Mouse (Mus musculus) cerebellum, adult 11-12 months (tissue): ENCODE measurements at regions not wholly inside any gene's neighbourhood (a gene's known extent, or its start where the extent isn't known, plus 50 kb on each side); places are given as distances from the start of the nearest gene placed in this dataset.
"Not testable (repeated sequence)": the region's sequence is repeated elsewhere in the genome, so short reads cannot be mapped to it uniquely, and the experiment has no call there.

ENCODE experiments used
- DNase-seq: peaks from one replicate; pipeline ENCODE4 v3.0.0; 2022

GRCm38 (mm10) chr1:12025791-12026190, 611.9 kb downstream of the A830018L16Rik start:
- DNase-seq = no peak

GRCm38 (mm10) chr1:12027442-12027841, 613.5 kb downstream of the A830018L16Rik start:
- DNase-seq = no peak

- no peak for DNase-seq
These were observed 614.2 kb downstream of the A830018L16Rik start for GRCm38 (mm10) chr1:12028074-12028473.

- DNase-seq = no peak
These were observed 638.1 kb downstream of the A830018L16Rik start for GRCm38 (mm10) chr1:12051931-12052482.

GRCm38 (mm10) chr1:12055865-12056560, 642.1 kb downstream of the A830018L16Rik start:
- no peak for DNase-seq

- no peak for DNase-seq
These were observed 651.2 kb downstream of the A830018L16Rik start for GRCm38 (mm10) chr1:12065016-12065513.

- no peak for DNase-seq
These were observed 678.9 kb downstream of the A830018L16Rik start for GRCm38 (mm10) chr1:12092564-12093504.

- no peak for DNase-seq
These were observed 701.3 kb downstream of the A830018L16Rik start for GRCm38 (mm10) chr1:12115041-12115828.

- DNase-seq = no peak
These were observed 703.2 kb downstream of the A830018L16Rik start for GRCm38 (mm10) chr1:12117083-12117482.

- DNase-seq = no peak
These were observed 707.0 kb downstream of the A830018L16Rik start for GRCm38 (mm10) chr1:12120926-12121325.

- DNase-seq = not testable (repeated sequence)
These were observed 712.7 kb downstream of the A830018L16Rik start for GRCm38 (mm10) chr1:12126611-12127010.

GRCm38 (mm10) chr1:12170503-12170902, 756.6 kb downstream of the A830018L16Rik start:
- DNase-seq = no peak

GRCm38 (mm10) chr1:12189646-12190233, 775.8 kb downstream of the A830018L16Rik start:
- DNase-seq = no peak

GRCm38 (mm10) chr1:12192588-12192987, 778.7 kb downstream of the A830018L16Rik start:
- no peak for DNase-seq

- DNase-seq = no peak
These were observed 817.2 kb downstream of the A830018L16Rik start for GRCm38 (mm10) chr1:12231089-12231488.

- no peak for DNase-seq
These were observed 828.2 kb downstream of the A830018L16Rik start for GRCm38 (mm10) chr1:12242090-12242489.

GRCm38 (mm10) chr1:12282493-12282892, 868.6 kb downstream of the A830018L16Rik start:
- no peak for DNase-seq

- DNase-seq = no peak
These were observed 871.6 kb downstream of the A830018L16Rik start for GRCm38 (mm10) chr1:12285551-12285950.

GRCm38 (mm10) chr1:12286026-12286425, 872.1 kb downstream of the A830018L16Rik start:
- DNase-seq = no peak

- DNase-seq = no peak
These were observed 874.6 kb downstream of the A830018L16Rik start for GRCm38 (mm10) chr1:12288521-12288920.

- no peak for DNase-seq
These were observed 877.9 kb downstream of the A830018L16Rik start for GRCm38 (mm10) chr1:12291787-12292186.

- no peak for DNase-seq
These were observed 904.1 kb downstream of the A830018L16Rik start for GRCm38 (mm10) chr1:12318029-12318428.
